Mouse (Mus musculus) A20 (cell line): ENCODE measurements around the gene Skap1.

ENCODE experiments used
- DNase-seq: peaks from one replicate; pipeline ENCODE4 v3.0.0-alpha.2; 2011; ENCODE audit warnings: low read depth, low spot score

Skap1 gene

GRCm38 (mm10) chr11:96778061-96778627, 313.8 kb downstream of the Skap1 start:
- peak; percentile 27 for DNase-seq

- DNase-seq = no peak
Observed at GRCm38 (mm10) chr11:96780306-96780705, 315.9 kb downstream of the Skap1 start.

- peak; percentile 54 for DNase-seq
Observed at GRCm38 (mm10) chr11:96781425-96781824, 317.0 kb downstream of the Skap1 start.

- DNase-seq = peak; percentile 83
Observed at GRCm38 (mm10) chr11:96784847-96785246, 320.5 kb downstream of the Skap1 start.

GRCm38 (mm10) chr11:96786731-96787450, 322.5 kb downstream of the Skap1 start:
- no peak for DNase-seq

GRCm38 (mm10) chr11:96788871-96789795, 324.7 kb downstream of the Skap1 start, which contains the start of gene Cbx1:
Cbx1 (plus strand) TSS chr11:96789127.
- peak; percentile 95 for DNase-seq

- peak; percentile 34 for DNase-seq
Observed at GRCm38 (mm10) chr11:96789990-96790389, 325.6 kb downstream of the Skap1 start.

- DNase-seq = no peak
Observed at GRCm38 (mm10) chr11:96790681-96791080, 326.3 kb downstream of the Skap1 start.

GRCm38 (mm10) chr11:96795491-96795890, 331.1 kb downstream of the Skap1 start:
- no peak for DNase-seq

GRCm38 (mm10) chr11:96796081-96796480, 331.7 kb downstream of the Skap1 start:
- DNase-seq = no peak

GRCm38 (mm10) chr11:96796586-96796985, 332.2 kb downstream of the Skap1 start:
- no peak for DNase-seq

- no peak for DNase-seq
Observed at GRCm38 (mm10) chr11:96799511-96799910, 335.1 kb downstream of the Skap1 start.

- DNase-seq = no peak
Observed at GRCm38 (mm10) chr11:96805606-96806005, 341.2 kb downstream of the Skap1 start.

GRCm38 (mm10) chr11:96808066-96808465, 343.7 kb downstream of the Skap1 start:
- no peak for DNase-seq
